Mouse (Mus musculus): ENCODE data around the gene Irak4. TPM values are rescaled to one million over a fixed set of nuclear protein-coding genes. Genes with fewer than 3 reads are reported as not detected.

Irak4 gene
- total and polyA plus RNA-seq, 3 experiments = 6.7 to 9.4 TPM; not detected in 1

GRCm38 (mm10) chr15:94544052-94544636 is 701 bp downstream of the Irak4 start (continued):
- TF ChIP-seq USF2 (IDR thresholded peaks at IDR 0.05; ENCODE audit: borderline replicate concordance in 1 of 2, insufficient read depth in 1 of 2, low read depth in 1 of 2, low read length in 2 of 2) (no peak; a peak in 1 of 4 replicates), JUND (IDR thresholded peaks at IDR 0.05; ENCODE audit: low read depth, low read length) (no peak), TCF12 (IDR thresholded peaks at IDR 0.05; ENCODE audit: low read depth, low read length) (no peak), ZMIZ1 (IDR thresholded peaks at IDR 0.05; ENCODE audit: low read depth, low read length) (no peak)

GRCm38 (mm10) chr15:94544844-94545243 is 1.4 kb downstream of the Irak4 start:
- Histone ChIP-seq H3K4me3 (ENCODE audit: control insufficient read depth in 1 of 2, insufficient read depth in 1 of 2, low read depth in 2 of 2, low read length in 2 of 2) (peak overlapping the region; percentile 90 to 98), H3K27me3 (ENCODE audit: control insufficient read depth in 1 of 2, insufficient read depth in 2 of 2, low read length in 2 of 2) (no peaks in the 10 kb centered on the region), H3K79me2 (ENCODE audit: control insufficient read depth, insufficient read depth, low read length, poor library complexity) (peaks cover 13% of the 10 kb centered on the region), H3K4me1 (ENCODE audit: control insufficient read depth in 1 of 2, insufficient read depth in 2 of 2, low read length in 2 of 2) (peaks cover 4 to 7% of the 10 kb centered on the region in 2 experiments; a peak in 3 of 4 replicates), H3K9me3 (replicated peaks; ENCODE audit: insufficient read depth, low read length) (no peaks in the 10 kb centered on the region), H3K36me3 (ENCODE audit: control insufficient read depth in 1 of 2, insufficient read depth in 2 of 2, low read length in 2 of 2) (peaks cover 0 to 11% of the 10 kb centered on the region in 2 experiments; a peak in 2 of 4 replicates), H3K27ac (ENCODE audit: control insufficient read depth, low read depth, low read length) (peak overlapping the region; percentile 58), H3K9ac (ENCODE audit: control insufficient read depth, low read depth, low read length, poor library complexity, severe bottlenecking) (peak overlapping the region; percentile 76)
- TF ChIP-seq GABPA (IDR thresholded peaks at IDR 0.05; ENCODE audit: low read depth, low read length) (no peak), RAD21 (IDR thresholded peaks at IDR 0.05; ENCODE audit: low read depth, low read length) (no peak), EP300 (IDR thresholded peaks at IDR 0.05; ENCODE audit: low read depth in 1 of 2, low read length in 2 of 2) (no peak), RCOR1 (IDR thresholded peaks at IDR 0.05; ENCODE audit: low read depth, low read length) (no peak), SIN3A (IDR thresholded peaks at IDR 0.05; ENCODE audit: low read length) (no peak; the same call in 1 of the 2 replicates), ZMIZ1 (IDR thresholded peaks at IDR 0.05; ENCODE audit: low read depth, low read length) (peak; percentile 25; the same call in 1 of the 2 replicates), TBP (IDR thresholded peaks at IDR 0.05; ENCODE audit: low read depth, low read length) (peak; percentile 81), CHD1 (IDR thresholded peaks at IDR 0.05; ENCODE audit: low read depth, low read length) (peak; percentile 98), MYB (IDR thresholded peaks at IDR 0.05; ENCODE audit: low read depth, low read length) (no peak), CTCF (IDR thresholded peaks at IDR 0.05 in 2 of 3, conservative IDR thresholded peaks at IDR 0.05 in 1 of 3; ENCODE audit: control insufficient read depth in 1 of 3, insufficient read depth in 1 of 3, low read depth in 2 of 3, low read length in 3 of 3, poor library complexity in 1 of 3, severe bottlenecking in 1 of 3) (no peak), UBTF (IDR thresholded peaks at IDR 0.05; ENCODE audit: borderline replicate concordance, insufficient read depth, low read depth, low read length) (no peak), JUND (IDR thresholded peaks at IDR 0.05; ENCODE audit: low read depth, low read length) (no peak), BHLHE40 (IDR thresholded peaks at IDR 0.05; ENCODE audit: borderline replicate concordance, low read depth, low read length) (no peak), POLR2A (IDR thresholded peaks at IDR 0.05; ENCODE audit: control insufficient read depth in 1 of 2, insufficient read depth in 1 of 2, low read depth in 1 of 2, low read length in 2 of 2, poor library complexity in 1 of 2) (peak; percentile 45 to 76; a peak in 3 of 4 replicates), E2F4 (IDR thresholded peaks at IDR 0.05; ENCODE audit: borderline replicate concordance, low read depth, low read length) (no peak), ZC3H11A (IDR thresholded peaks at IDR 0.05; ENCODE audit: low read depth, low read length) (no peak), GATA1 (IDR thresholded peaks at IDR 0.05; ENCODE audit: low read depth, low read length) (no peak), ELF1 (IDR thresholded peaks at IDR 0.05; ENCODE audit: low read depth, low read length) (peak; percentile 74), USF1 (IDR thresholded peaks at IDR 0.05; ENCODE audit: low read depth, low read length) (no peak), CHD2 (IDR thresholded peaks at IDR 0.05; ENCODE audit: low read length) (no peak), NRF1 (IDR thresholded peaks at IDR 0.05; ENCODE audit: insufficient read depth, low read depth, low read length, poor library complexity, severe bottlenecking) (no peak), TCF12 (IDR thresholded peaks at IDR 0.05; ENCODE audit: low read depth, low read length) (0 out of 2 replicates have a peak, but pooled peaks have one; percentile 32), POLR2AphosphoS2 (IDR thresholded peaks at IDR 0.05; ENCODE audit: low read length) (peak; percentile 83), MXI1 (IDR thresholded peaks at IDR 0.05; ENCODE audit: low read depth, low read length) (peak; percentile 57), ZNF384 (IDR thresholded peaks at IDR 0.05; ENCODE audit: low read depth, low read length) (peak; percentile 37; the same call in 1 of the 2 replicates), NELFE (IDR thresholded peaks at IDR 0.05; ENCODE audit: low read depth, low read length) (peak; percentile 76), KAT2A (conservative IDR thresholded peaks at IDR 0.05; ENCODE audit: low read depth, low read length) (no peak), HCFC1 (IDR thresholded peaks at IDR 0.05; ENCODE audit: low read depth, low read length) (peak; percentile 63; the same call in 1 of the 2 replicates), ETS1 (IDR thresholded peaks at IDR 0.05; ENCODE audit: low read depth, low read length) (peak; percentile 43; the same call in 1 of the 2 replicates), MYC (IDR thresholded peaks at IDR 0.05; ENCODE audit: low read depth, low read length) (no peak)
- peak; percentile 89 for DNase-seq (ENCODE audit: low read depth, low spot score)
